Mouse (Mus musculus) ES-E14 (cell line): ENCODE measurements at regions not wholly inside any gene's neighbourhood (a gene's known extent, or its start where the extent isn't known, plus 50 kb on each side); places are given as distances from the start of the nearest gene placed in this dataset.

Experiments used
- DNase-seq: peaks from one replicate; pipeline ENCODE4 v3.0.0-alpha.2; 2013; ENCODE audit warnings: low read depth, low spot score
- H3K27ac ChIP-seq: 2 replicates; pipeline ENCODE4 v1.5.1; 2012; ENCODE audit warnings: low read depth, mild to moderate bottlenecking, low read length, moderate library complexity, mixed read lengths; ENCODE audit not compliant: poor library complexity, insufficient read depth, severe bottlenecking
- H3K36me3 ChIP-seq: 2 replicates; pipeline ENCODE4 v1.6.1; 2012; ENCODE audit warnings: mild to moderate bottlenecking, low read length, moderate library complexity, mixed read lengths; ENCODE audit not compliant: control insufficient read depth, poor library complexity, insufficient read depth, severe bottlenecking
- H3K4me1 ChIP-seq, 2 experiments: fragments of 150-350 bp in 1 of 2; sonication (generic) in 1 of 2; 2 replicates each; pipeline ENCODE4 v1.6.1; 2012; ENCODE audit warnings: low read length in 2 of 2, mild to moderate bottlenecking in 1 of 2, mixed read lengths in 1 of 2; ENCODE audit not compliant: control insufficient read depth in 2 of 2, insufficient read depth in 2 of 2, poor library complexity in 1 of 2
- H3K4me3 ChIP-seq, 2 experiments: fragments of 150-350 bp in 1 of 2; sonication (generic) in 1 of 2; 2 replicates each; pipeline ENCODE4 v1.5.1; 2012; ENCODE audit warnings: low read length in 2 of 2, low read depth in 1 of 2, mild to moderate bottlenecking in 1 of 2, mixed read lengths in 1 of 2; ENCODE audit not compliant: insufficient read depth in 1 of 2, poor library complexity in 1 of 2, severe bottlenecking in 1 of 2
- H3K9ac ChIP-seq: 2 replicates; pipeline ENCODE4 v1.6.1; 2012; ENCODE audit warnings: low read depth, mild to moderate bottlenecking, low read length, mixed read lengths; ENCODE audit not compliant: poor library complexity, insufficient read depth, severe bottlenecking
- H3K9me3 ChIP-seq: fragments of 150-350 bp; sonication (generic); 2 replicates; pipeline ENCODE4 v1.6.1; 2012; ENCODE audit warnings: low read depth, mild to moderate bottlenecking, low read length; ENCODE audit not compliant: control insufficient read depth, insufficient read depth
- CHD2 ChIP-seq: IDR thresholded peaks from 2 replicates; pipeline ENCODE4 v1.6.1; 2014; ENCODE audit warnings: mild to moderate bottlenecking, low read depth, low read length, inconsistent platforms
- HCFC1 ChIP-seq: IDR thresholded peaks from 2 replicates; pipeline ENCODE4 v1.6.1; 2012; ENCODE audit warnings: low read length, inconsistent platforms, borderline replicate concordance; ENCODE audit not compliant: insufficient read depth
- MAFK ChIP-seq: IDR thresholded peaks from 2 replicates; pipeline ENCODE4 v1.6.1; 2014; ENCODE audit warnings: mild to moderate bottlenecking, low read depth, low read length, inconsistent platforms; ENCODE audit not compliant: insufficient read depth
- ZC3H11A ChIP-seq: IDR thresholded peaks from 2 replicates; pipeline ENCODE4 v1.6.1; 2012; ENCODE audit warnings: low read depth, mild to moderate bottlenecking, inconsistent platforms, low read length, borderline replicate concordance
- ZNF384 ChIP-seq: IDR thresholded peaks from 2 replicates; pipeline ENCODE4 v1.6.1; 2012; ENCODE audit warnings: low read depth, low read length, inconsistent platforms
- in situ Hi-C, 2 experiments: fragments of 600-800 bp; cut with MboI; formaldehyde crosslinking; loops; one replicate each; pipeline ENCODE4 v1.15.1; 2025; ENCODE audit warnings: low sequenced_read_pairs in 2 of 2, inconsistent platforms in 1 of 2; ENCODE audit not compliant: unreplicated experiment in 2 of 2

DNA sequence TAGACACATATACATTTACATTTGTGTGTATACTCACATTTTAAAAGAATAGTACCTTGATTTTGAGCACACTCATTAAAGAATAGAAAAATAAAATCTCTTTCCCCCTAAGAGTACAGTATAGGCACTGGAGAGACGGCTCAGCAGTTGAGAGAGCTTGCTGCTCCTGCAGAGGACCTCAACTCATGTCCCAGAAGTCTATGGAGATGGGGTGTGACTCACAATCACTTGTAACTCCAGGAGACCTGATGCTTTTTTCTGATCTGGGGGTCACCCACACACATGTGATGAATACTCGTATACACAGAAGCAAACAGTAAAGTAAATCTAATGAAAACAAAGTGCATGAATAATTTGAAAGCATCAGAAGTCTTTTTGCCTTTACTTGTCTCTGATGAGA, 129.5 kb upstream of the Peli1 start:
- H3K36me3 ChIP-seq, result no peaks in the 10 kb centered on the region
- DNase-seq, result no peak
- H3K9ac ChIP-seq, result no peak overlapping the region
- no peaks in the 10 kb centered on the region for H3K9me3 ChIP-seq
- no peak overlapping the region for H3K4me3 ChIP-seq
- TF ChIP-seq ZC3H11A (no peak), CHD2 (no peak), MAFK (no peak), HCFC1 (no peak), ZNF384 (no peak)
- H3K27ac ChIP-seq, result no peak overlapping the region
- in situ Hi-C loops, result no loop called here
- peaks cover 3 to 23% of the 10 kb centered on the region in 2 experiments; a peak in 3 of 4 replicates for H3K4me1 ChIP-seq

DNA sequence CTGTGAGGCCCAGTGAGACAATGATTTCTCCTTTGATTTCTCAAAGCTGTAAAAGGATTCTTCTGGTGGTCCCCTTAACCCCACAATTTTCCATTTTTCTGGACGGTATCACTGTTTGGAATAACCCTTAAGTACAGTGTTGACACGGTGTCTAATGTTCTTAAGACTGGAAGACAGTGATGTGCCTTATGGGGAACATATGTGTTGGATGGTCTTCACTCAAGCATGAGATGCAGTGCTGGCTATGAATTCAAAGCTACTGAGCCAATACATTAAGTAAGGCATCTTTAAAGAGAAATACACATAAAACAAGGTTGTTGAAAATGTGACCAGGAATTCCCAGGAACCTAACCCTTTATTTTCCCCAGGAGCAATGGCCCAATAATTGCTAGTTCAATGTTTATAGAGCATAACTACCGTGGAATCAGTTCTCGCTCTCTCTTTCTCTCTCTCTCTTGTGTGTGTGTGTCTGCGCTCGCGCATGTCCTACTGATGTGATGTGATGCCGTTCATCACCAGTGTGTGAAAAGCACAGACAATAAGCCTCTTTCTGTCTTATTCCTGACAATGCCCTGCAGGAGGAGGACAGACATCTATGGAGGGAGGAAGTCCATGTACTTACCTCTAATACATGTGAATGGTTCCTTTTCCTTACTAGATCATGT, 125.4 kb upstream of the Peli1 start:
- Histone ChIP-seq H3K27ac (no peak overlapping the region), H3K4me1 (peaks cover 0 to 7% of the 10 kb centered on the region in 2 experiments; a peak in 1 of 4 replicates), H3K9ac (no peak overlapping the region), H3K9me3 (no peaks in the 10 kb centered on the region; the same call in 1 of the 2 replicates), H3K4me3 (no peak overlapping the region), H3K36me3 (0 out of 2 replicates have a peak, but pooled peaks cover 2% of the 10 kb centered on the region)
- in situ Hi-C loops, result no loop called here
- DNase-seq, result no peak
- TF ChIP-seq CHD2 (no peak), ZNF384 (no peak), HCFC1 (no peak), ZC3H11A (no peak), MAFK (no peak)

DNA sequence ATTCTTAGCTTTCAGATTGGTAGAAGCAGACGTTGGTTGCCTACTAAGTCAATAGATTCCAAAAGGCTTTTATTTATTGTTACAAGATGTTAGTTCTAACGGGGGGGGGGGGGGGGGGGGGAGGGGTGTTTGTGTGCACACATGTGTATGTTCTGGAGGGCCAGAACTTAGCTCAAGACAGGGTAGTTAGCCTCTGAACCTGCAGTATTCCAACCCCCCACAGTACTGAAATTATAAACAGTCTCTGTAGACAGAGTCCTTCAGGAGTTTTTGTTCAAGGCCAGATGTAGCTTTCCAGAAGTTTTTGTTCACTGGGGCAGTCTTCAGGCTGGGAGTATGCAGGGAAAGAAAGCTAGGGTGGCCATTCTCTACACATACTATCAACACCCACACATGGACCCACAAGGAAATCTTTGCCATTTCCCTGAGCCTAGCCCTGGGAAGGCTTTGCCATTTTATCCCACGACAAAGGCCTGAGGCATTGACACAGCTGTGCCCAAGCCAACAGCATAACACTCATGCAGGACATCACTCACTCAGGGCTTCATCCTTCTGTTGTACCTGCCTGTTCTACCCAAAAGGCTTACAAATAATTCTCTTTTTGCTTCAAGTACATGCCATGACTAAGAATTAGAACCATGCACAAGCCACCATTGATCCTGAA, 123.6 kb upstream of the Peli1 start:
- H3K9ac ChIP-seq, result no peak overlapping the region
- TF ChIP-seq ZC3H11A (no peak), MAFK (no peak), ZNF384 (no peak), CHD2 (no peak), HCFC1 (no peak)
- no peak overlapping the region for H3K27ac ChIP-seq
- 0 out of 2 replicates have a peak, but pooled peaks cover 2% of the 10 kb centered on the region for H3K36me3 ChIP-seq
- no peak for DNase-seq
- H3K4me1 ChIP-seq, result peaks cover 0 to 2% of the 10 kb centered on the region in 2 experiments; a peak in 1 of 4 replicates
- H3K9me3 ChIP-seq, result no peaks in the 10 kb centered on the region; the same call in 1 of the 2 replicates
- in situ Hi-C loops, result no loop called here
- no peak overlapping the region for H3K4me3 ChIP-seq

DNA sequence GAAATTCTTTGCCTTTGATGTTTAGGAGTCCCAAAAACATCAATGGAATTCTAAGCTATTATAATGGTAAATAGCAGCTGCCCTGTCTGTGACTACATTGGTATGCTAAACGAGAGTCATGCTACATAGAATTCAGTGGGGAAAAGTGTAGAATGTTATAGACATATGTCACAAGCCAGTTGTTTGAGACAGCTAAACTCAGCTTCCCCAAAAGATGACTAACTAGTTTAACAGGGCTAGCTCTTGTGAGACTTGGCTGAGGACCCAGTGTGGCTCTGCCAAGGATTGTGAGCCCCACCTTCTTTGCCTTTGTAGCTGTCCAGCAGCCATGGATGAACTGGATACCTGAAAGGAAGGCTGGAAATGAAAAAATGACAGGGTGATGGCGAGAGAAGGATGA, 122.8 kb upstream of the Peli1 start:
- in situ Hi-C loops, result no loop called here
- no peak overlapping the region; the same call in 1 of the 2 replicates for H3K27ac ChIP-seq

More for the DNA sequence above, 122.8 kb upstream of the Peli1 start:
- Histone ChIP-seq H3K4me1 (peaks cover 0 to 2% of the 10 kb centered on the region in 2 experiments; a peak in 1 of 4 replicates), H3K9me3 (no peaks in the 10 kb centered on the region; the same call in 1 of the 2 replicates), H3K36me3 (0 out of 2 replicates have a peak, but pooled peaks cover 2% of the 10 kb centered on the region), H3K4me3 (no peak overlapping the region), H3K9ac (no peak overlapping the region)
- TF ChIP-seq ZNF384 (no peak), ZC3H11A (no peak), MAFK (no peak), HCFC1 (no peak), CHD2 (no peak)
- no peak for DNase-seq
